Mouse (Mus musculus): ENCODE data around the gene Kcnv2.

The Kcnv2 gene

DNA sequence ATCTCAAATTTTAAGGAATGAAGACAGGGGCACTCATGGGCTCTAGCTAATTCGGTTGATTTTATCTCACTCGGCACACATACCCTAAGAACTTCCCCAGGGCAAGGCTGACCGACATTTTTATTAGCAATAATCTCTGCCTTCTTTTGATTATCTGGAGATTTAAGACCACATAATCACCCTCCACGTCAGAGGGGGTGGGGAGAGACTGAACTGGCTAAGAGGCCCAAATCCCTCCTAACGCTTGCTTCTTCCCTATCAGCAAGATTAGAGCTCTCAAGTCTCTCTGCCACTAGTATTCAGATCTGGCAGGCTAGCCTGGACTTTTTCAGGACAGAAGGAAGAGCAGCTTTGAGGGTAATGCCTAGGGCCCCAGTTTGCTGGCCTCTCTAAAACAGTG, at the start of gene Kcnv2:
TSS of gene Kcnv2 (plus strand) at position 308 of the 400 bp plus-strand sequence.
- no peak for DNase-seq

DNA sequence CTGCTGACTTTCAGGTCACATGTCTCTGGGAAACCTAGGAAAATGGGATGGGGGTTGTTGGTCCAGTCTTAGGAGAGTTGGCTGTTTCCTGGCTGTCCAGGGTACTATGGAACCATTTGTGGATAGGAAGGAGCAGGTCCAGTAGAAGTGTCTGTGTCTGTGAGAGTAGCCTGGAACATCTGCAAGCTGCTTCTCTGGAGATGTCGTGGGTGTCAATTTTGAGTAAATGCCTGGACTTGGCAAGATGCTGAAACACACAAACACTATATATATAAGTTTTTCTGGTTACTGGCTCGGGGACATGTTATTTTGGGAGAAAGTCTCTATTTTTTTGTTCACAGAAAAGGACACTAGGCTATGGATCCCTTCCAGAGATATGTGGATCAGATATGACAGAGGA, 49.0 kb upstream of the Kcnv2 start:
- DNase-seq, result no peak

DNA sequence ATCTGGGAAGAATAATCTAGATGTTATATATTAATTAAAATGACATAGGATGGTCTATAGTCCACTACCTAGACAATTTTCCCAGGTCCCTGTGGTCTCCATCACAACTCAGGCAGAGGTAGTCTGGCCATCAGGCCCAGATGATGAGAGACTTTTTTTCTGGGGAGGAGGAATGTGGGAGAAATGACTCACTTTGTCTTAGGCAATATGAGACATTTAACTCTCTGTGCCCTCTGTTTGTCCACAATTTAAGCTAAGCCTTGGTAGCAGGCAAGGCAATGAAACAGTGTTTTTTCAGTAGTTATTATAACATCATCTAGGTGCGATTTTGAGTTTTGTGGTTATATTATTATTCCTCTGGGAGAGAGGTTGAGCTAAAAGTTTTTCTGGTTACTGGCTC, 48.0 kb upstream of the Kcnv2 start:
- DNase-seq, result no peak

DNA sequence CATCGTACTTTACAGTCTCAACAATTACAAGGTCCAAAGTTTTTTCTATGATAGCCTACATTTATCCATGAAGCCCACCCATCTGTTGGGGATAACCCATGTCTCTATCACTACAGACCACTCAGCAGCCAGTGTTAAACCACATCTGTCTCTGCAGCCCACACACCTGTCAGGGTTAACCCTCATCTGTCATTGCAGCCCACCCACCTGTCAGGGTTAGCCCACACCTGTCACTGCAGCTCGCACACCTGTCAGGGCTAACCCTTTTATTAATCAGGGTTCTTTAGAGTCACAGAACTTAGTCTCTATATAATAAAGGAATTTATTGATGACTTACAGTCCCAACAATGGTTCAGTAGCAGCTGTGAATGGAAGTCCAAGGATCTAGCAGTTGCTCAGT, 43.2 kb upstream of the Kcnv2 start:
- no peak for DNase-seq

DNA sequence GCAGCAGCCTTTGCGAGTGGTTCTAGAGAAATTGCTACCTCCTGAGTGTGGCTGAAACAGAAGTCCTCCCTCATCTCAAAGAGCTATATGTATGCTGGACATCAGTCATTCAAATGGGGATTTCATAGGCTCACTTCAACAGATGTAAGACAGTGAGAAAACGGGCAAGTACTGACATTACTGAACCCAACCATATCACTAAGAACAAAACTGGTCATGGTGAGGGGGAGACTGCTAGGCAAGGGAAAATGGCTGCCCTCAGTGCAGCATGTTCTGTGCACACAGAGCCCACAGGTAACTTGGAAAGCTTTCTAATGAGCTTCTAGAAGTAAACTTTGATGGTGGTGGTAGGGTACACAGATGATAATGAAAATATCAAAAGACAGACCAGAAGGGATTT, 12.3 kb upstream of the Kcnv2 start:
- DNase-seq, result no peak

DNA sequence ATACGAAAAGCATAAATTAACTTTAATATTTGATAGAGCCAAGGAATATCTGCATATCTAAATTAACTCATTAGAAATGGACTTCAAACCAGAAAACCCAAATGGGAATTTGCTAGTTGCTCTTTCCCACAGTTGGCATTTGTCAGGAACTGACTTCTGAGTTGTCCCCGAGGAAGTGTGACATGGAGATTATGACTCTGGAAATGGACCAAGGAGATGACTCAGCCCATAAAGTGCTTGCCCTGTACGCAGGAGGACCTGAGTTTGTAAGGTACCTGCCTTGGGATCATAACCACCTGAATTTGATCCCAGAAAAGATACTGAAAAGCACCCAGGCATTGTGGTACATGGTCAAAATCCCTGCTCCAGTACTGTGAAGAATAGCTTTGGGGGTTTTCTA, 11.1 kb upstream of the Kcnv2 start:
- DNase-seq, result no peak

DNA sequence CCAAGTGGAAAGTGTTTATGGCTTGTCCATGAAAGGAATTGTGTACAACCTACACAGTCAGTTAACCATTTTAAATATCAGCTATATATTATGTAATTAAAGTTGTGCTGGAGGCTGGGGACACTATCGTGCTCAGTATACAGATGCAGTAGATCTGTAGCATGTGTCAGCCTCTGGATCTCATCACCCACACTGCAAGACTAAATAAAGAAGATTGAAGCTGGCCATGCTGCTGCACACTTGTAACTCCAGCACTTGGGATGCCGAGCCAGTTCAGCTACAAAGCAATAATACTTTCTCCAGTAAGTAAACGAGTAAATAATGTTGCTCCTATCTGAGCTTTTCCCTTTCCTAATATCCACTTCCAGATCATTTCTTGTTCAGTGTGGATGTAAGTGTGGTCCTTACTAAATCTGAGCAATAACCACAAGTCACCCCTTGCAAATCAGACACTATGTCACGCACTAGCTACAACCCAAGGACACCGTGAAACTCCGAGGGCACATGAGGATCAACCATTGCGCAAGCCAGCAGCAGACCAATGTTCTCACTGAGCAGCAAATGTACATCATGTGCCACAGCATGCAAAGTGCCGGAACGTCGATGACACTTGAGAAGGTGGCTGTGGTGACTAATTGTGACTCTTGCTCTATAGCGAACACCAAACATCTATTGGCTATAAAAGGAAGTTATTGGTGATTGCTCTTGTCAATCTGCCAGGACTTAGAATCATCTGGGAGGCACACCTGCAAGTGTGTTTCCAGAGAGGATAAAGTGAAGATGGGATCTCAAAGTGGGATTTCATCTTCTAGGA, 9.9 kb upstream of the Kcnv2 start:
- no peak for DNase-seq

DNA sequence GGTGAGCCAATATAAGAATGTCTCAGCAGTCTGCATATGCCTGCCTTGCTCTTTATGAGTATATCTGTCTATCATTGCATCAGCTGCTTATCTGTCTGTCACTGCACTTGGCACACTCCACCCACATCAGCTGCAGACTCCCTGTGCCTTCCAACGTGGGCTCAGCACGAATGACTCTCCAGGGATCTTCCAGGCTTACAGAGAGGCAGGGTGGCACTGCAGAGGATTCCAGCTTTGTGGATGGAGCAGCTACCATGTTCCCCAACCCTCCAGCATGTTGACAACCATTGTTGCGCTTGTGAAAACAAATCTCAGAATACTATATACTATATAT, 9.3 kb upstream of the Kcnv2 start:
- DNase-seq, result no peak

DNA sequence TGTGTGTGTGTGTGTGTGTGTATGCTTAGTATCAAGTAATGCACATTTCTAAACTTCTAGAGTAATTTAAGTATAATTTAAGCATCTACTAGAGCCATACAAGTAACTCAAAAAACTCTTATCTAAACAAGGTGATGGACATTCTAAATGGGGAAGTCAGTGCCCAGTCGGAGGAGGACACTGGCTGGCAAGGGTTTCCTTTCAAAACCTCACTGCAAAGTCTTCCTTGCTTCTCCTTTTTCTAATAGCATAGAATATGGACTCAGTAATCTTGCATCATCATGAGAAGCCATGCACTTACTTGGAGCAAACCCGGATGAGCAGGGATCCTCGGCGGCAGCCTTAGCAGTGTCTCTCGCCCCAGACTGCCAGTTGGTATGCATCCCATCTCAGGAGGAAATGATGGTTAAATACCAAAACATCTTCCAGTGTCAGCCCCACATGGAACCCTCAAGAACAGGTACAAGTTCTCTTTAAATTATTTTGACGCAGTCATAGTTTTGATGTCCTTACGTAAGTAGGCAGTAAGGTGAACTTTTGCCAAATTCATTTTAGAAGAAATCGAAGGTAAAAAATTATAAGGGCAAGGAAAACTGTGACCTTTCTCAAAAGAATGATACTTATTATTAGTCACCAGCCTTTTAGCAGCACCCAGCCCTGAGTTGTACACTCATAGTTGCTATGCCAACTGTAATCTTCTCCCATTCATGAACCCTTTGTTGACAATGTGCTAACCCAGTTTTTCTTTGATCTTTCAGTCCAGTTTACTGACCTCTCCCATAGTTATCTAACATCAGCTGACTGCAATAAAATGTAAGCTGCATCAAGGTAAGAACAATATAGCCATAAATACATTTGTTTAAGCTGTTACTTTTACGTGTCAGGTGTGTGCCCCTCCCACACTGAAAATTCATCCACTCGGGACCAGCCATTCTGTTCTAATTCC, 5.8 kb upstream of the Kcnv2 start:
- DNase-seq, result no peak

DNA sequence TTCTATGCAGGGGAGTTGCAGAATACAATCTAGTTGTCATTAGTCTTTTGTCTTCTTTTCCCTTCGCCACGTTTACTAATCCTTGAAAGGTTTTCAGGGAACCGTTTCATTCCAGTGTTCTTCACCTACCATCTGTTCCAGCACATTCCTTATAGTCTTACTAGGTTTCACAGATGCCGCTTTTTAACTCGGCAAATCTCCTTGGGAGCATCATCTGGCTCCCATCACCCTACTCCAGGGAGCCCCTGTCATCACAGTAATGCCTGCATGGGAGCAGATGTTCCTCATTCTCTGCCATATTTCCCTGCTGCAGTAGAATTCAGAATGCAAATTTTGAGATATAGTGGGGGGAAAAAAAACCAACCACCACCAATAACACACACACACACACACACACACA, 5.1 kb upstream of the Kcnv2 start:
- DNase-seq, result no peak

DNA sequence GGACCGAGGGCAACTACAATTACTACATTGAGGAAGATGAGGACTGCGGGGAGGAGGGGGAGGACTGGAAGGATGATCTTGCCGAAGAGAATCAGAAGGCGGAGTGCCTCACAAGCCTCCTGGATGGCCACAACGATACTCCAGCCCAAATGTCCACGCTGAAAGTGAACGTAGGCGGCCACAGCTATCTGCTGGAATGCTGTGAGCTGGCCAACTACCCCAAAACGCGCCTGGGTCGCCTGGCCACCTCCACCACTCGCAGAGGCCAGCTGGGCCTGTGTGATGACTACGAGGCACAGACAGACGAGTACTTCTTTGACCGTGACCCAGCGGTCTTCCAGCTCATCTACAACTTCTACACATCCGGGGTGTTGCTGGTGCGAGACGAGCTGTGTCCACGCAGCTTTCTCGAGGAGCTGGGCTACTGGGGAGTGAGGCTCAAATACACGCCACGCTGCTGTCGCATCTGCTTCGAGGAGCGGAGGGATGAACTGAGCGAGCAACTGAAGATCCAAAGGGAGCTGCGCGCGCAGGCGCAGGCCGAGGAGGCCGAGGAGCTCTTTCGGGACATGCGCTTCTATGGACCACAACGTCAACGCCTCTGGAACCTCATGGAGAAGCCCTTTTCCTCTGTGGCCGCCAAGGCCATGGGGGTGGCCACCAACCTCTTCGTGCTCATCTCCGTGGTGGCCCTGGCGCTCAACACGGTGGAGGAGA, 681 bp downstream of the Kcnv2 start:
- DNase-seq, result no peak

DNA sequence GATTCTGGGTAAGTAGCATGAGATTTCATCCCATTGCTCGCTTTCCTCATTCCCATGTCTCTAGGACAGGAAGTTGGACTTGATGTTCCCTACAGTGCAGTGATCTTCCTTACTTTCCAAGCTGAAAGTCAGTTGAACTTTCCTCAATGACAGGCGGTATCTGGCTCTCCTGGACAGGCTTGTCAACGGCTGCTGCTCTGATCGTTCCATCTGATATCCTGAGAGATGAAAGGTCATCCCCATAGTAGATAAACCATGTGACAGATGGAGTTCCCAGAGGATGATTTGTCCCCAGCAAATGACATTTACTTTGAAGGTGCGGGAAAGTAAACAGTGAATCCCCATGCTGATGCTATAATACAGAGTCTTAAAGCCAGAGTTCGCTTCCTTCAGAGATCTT, 3.2 kb downstream of the Kcnv2 start:
- no peak for DNase-seq

DNA sequence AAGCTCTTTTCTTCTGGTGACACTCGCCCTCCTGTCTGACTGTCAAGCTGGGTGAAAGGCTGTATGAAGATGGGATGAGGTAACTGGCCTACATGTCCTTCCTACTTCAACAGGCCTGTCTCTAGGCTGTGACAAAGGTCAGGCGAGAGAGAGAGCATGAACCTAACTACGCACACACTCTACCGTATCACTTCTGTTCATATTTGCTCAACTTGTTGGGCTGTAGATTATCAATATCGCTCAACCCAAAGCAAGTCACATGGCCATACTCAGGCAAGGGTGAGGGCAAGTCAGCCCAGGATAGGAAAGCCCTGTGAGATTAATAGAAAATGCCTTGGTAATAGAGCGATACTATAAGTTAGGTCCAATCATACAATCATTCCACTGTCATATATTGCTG, 5.2 kb downstream of the Kcnv2 start:
- DNase-seq, result no peak

DNA sequence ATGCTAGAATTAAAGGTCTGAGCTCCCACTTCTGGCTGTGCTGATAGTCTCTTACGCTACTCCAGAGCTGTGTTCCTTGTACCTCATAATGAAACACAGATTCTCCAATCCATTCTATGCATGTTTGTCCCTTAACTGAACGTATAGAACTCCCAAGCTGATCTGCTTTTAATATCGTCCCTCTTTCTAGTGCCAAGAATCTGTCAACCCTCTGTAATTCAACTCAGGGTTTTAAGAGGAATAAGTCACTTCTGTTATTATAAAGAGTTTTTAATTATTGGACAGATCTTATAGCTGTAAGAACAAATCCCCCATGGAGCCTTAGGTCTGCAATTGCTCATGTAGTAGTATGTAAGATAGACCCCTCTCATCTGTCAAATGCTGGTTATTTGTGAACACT, 5.8 kb downstream of the Kcnv2 start:
- no peak for DNase-seq

DNA sequence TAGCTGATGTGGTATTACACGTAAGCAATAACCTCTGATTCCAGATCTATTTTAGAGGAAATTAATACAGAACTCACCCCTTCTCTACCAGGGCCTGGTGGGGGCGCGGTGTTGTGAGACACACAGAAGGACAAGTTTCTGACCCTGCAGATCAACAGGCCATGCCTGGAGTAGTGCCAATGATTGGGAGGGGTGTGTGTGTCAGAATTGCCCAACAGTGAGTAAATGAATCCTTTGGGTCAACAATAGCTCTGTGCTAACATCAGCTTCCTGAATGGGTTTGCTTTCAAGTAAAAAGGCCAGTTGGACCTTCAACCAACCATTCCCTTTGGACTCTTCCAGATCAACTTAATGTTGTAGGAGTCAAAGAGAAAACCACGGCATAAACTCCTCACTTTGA, 6.3 kb downstream of the Kcnv2 start:
- no peak for DNase-seq

DNA sequence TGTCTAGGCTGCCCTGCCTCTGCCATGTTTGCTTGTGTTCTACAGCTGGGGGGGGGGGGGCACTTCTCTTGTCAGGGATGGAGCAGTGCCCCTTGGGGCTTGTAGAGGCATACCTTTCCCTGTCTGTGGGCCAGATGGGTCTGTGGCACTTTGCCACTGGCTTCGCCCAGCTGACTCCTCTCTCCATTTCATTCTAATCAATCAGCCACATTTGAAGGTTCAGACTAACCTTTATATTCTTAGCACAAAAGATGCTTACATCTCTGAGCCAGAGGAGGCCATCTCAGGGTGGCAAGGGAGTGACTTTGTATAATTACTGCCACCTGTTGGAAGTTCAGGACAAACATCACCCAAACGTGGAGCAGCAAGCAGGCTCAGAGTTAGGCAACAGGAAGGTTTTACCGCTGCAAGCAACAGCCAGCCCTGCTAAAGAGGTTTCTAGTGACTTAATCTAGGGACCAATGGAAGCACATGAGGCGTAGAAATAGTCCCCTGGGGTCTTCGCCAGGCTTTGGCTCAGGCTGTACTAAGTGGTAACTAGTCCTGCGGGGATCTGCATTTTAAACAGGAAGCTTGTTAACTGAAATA, 9.9 kb downstream of the Kcnv2 start:
- DNase-seq, result no peak

DNA sequence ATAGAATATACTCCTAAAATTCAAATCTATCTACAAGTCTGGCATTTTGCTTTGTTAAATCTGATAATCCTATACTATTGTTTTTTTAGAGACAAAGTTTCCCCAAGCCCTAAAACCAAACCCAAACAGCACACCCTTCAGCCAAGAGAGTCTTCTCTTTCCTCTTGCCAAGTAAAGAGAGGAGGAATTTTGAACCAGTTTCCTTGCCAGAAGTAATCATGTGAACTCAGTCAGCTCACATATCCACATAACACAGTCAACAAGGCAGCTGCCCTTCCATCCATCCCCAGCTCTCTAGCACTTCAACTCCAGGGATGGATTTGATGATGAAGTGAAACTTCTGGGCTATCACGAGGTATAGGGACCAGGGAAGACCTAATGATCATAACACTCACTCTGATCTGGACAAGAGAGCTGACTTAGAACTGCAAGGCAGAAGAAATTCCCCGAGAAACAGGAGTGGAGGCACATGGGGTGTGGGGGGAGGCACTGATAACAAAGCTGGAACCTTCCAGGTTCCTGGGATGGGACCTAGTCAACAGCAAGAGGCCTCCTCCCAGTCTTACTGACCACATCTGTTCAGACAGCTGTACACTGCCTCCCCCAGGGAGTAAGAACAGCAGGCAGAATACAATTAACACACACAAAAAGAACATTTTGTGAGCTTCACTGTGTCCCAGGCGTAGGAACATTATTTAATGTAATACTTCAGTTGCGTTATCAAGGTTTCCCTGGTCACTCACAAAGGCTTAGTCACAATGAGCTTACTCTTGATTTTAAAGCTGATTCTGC, 13.9 kb downstream of the Kcnv2 start:
- DNase-seq, result no peak

DNA sequence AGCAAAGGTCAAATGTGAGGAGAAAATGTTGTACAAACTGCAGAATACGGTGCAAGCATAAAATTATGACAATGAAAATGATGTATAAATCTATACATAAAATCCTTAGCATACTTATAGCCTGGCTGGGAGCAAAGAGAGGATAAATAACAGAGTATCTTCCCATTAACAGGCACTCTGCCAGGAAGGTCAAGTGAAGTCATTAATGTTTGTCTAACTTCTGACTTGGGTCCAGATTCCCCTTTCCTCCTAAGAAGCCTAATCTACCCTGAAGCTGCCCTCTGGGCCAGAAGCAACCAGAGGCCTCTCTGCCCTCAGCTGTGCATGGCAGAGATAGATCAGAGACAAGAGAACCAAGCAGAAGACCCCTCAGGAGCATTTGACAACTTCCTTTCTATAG, 24.1 kb downstream of the Kcnv2 start:
- no peak for DNase-seq

DNA sequence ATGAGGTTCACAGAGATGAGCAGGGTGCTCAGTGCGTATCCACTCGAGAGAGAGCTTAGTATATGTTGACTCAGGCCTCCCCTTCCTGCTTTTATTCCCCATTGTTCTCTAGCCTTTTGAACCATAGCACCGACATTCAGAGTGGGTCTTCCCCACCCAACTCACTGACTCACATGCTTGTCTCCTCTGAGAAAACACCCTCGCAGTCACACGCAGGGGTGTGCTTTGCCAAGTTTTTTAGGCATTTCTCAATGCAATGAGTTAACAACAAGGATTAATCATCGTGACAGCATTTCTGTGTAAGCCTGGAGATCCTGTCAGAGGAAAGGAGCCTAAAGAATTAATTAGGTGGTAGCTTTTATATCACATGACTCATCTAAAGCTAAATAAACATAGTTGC, 29.3 kb downstream of the Kcnv2 start:
- DNase-seq, result no peak

DNA sequence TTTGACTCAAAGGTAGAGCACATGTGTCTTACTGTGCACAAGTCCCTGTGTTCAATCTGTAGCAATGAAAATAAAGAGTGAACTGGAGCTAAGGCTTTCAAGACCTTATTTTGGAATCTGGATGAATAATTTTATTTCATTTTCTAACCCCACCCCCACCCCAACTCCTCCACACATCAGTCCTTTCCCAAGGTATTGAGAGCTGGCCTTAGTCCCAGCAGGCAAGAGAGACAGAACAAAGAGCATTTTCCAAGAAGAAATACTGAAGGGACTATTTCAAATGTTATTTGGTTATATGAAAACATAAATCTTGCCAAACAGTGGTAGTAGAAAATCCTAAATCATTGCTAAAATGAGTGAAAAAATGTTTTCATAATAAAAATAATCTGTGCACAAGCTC, 38.0 kb downstream of the Kcnv2 start:
- no peak for DNase-seq

DNA sequence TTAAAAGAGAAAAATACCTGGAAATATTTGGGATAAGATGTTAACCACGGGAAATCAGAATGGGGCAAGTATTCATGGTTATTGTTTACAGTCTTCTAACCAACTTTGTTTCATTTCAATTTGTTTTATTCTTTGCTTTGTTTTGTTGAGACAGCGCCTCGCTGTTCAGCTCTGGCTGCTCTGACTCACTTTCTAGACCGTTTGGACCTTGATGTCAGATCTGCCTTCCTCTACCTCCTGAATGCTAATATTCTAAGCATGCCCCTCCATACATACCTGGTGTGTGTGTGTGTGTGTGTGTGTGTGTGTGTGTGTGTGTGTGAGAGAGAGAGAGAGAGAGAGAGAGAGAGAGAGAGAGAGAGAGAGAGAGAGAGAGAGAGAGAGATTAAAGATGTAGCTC, 41.5 kb downstream of the Kcnv2 start:
- DNase-seq, result no peak

DNA sequence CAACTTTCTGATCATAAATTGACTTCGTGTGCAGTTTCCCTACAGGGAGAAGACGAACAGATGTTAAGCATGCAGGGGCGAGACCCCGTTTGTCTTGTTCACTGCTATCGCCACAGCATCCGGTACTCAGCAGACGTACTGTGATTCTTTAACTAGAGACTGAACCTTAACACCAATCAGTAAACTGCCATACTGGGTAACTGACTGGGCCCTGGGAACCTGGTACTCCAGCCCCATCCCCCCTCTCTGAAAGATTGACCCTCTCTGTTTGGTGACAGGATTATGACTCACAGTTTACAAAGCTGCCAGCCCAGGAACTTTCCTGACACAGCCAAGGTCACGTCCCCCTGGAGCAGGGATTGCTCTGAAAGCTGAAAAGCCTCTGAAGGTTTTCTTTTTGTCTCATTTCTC, 42.1 kb downstream of the Kcnv2 start:
- no peak for DNase-seq

Data from right cerebral cortex, postnatal 4 days (tissue).